Mouse (Mus musculus): ENCODE measurements around the gene Pgm1. TPM values are rescaled to one million over a fixed set of nuclear protein-coding genes. Genes with fewer than 3 reads are reported as not detected.

Gene Pgm1
- polyA plus RNA-seq, 1 experiment from 2014 or later: 88.1 TPM

GRCm38 (mm10) chr4:100032608-100033007, 103.4 kb downstream of the Pgm1 start:
- Histone ChIP-seq H3K27me3 (no peaks in the 10 kb centered on the region), H3K4me2 (no peak overlapping the region), H3K4me1 (replicated peaks) (no peaks in the 10 kb centered on the region), H3K4me3 (no peak overlapping the region), H3K9me3 (no peaks in the 10 kb centered on the region), H3K36me3 (no peaks in the 10 kb centered on the region), H3K27ac (replicated peaks) (no peak overlapping the region), H3K9ac (no peak overlapping the region)
- ATAC-seq (ENCODE audit: low FRiP score, low read depth): no peak
- WGBS: 87% methylated on average over 7 of the region's 7 CpGs

GRCm38 (mm10) chr4:100033944-100034343, 104.7 kb downstream of the Pgm1 start:
- Histone ChIP-seq H3K4me2 (no peak overlapping the region), H3K36me3 (no peaks in the 10 kb centered on the region), H3K27me3 (no peaks in the 10 kb centered on the region), H3K27ac (replicated peaks) (no peak overlapping the region), H3K9ac (no peak overlapping the region), H3K4me3 (no peak overlapping the region), H3K9me3 (no peaks in the 10 kb centered on the region), H3K4me1 (replicated peaks) (no peaks in the 10 kb centered on the region)
- no peak for ATAC-seq (ENCODE audit: low FRiP score, low read depth)
- WGBS: 96% methylated on average over 4 of the region's 4 CpGs

- H3K4me2 ChIP-seq: no peak overlapping the region
- no peak overlapping the region for H3K9ac ChIP-seq
- H3K36me3 ChIP-seq: no peaks in the 10 kb centered on the region
- no peak for ATAC-seq (ENCODE audit: low FRiP score, low read depth)
- 83% methylated on average over 6 of the region's 6 CpGs for WGBS
- no peaks in the 10 kb centered on the region for H3K9me3 ChIP-seq
- no peaks in the 10 kb centered on the region for H3K27me3 ChIP-seq
- H3K4me3 ChIP-seq: no peak overlapping the region
- H3K27ac ChIP-seq (replicated peaks): no peak overlapping the region
- H3K4me1 ChIP-seq (replicated peaks): no peaks in the 10 kb centered on the region
Observed at GRCm38 (mm10) chr4:100034971-100035370, 105.8 kb downstream of the Pgm1 start.

- WGBS: 45% methylated on average over 16 of the region's 16 CpGs
- no peak overlapping the region for H3K4me3 ChIP-seq
- ATAC-seq (ENCODE audit: low FRiP score, low read depth): no peak
- H3K36me3 ChIP-seq: no peaks in the 10 kb centered on the region
- no peak overlapping the region for H3K27ac ChIP-seq (replicated peaks)
- no peak overlapping the region for H3K9ac ChIP-seq
- no peaks in the 10 kb centered on the region for H3K4me1 ChIP-seq (replicated peaks)
- no peak overlapping the region for H3K4me2 ChIP-seq
- no peaks in the 10 kb centered on the region for H3K27me3 ChIP-seq
- H3K9me3 ChIP-seq: no peaks in the 10 kb centered on the region
Observed at GRCm38 (mm10) chr4:100035919-100036554, 106.8 kb downstream of the Pgm1 start.

Other genes starting within 250 kb of the Pgm1 start
- 11.1 and 13.9 TPM in 2 replicates for gene Alg6, start 213.8 kb upstream of the Pgm1 start, polyA plus RNA-seq (2015; fragmentation: Nextera tagmentation; extraction: Ambion mirVana)
- gene Efcab7, start 100.2 kb upstream of the Pgm1 start, polyA plus RNA-seq (2015; fragmentation: Nextera tagmentation; extraction: Ambion mirVana): 11.9 and 12.2 TPM in 2 replicates
- 14.5 and 19.0 TPM in 2 replicates for gene Itgb3bp, start 399 bp downstream of the Pgm1 start, polyA plus RNA-seq (2015; fragmentation: Nextera tagmentation; extraction: Ambion mirVana)
- gene Ror1, start 166.4 kb downstream of the Pgm1 start, polyA plus RNA-seq (2015; fragmentation: Nextera tagmentation; extraction: Ambion mirVana): 1.6 and 1.9 TPM in 2 replicates

Data from hindbrain, embryonic 15.5 days (tissue).